In genomic region chr10:91170143-91170941, GRCm38 (mm10) we compare ENCODE assay signal across 8 mouse cellular contexts. TPM values are rescaled to one million over a fixed set of nuclear protein-coding genes. Genes with fewer than 3 reads are reported as not detected.
DNase-seq lines count a peak whose midpoint lies in the region; ATAC-seq lines count a peak whose summit lies in the region.

No protein-coding gene starts in this region.

- H3K4me3 ChIP-seq in hindbrain, embryonic 10.5 days, result peak overlapping the region; percentile 98

- ATAC-seq in frontal cortex, adult (ENCODE audit: low TSS enrichment), result peak; percentile 56

- H3K4me1 ChIP-seq in hindbrain, embryonic 10.5 days (replicated peaks), result peaks cover 32% of the 10 kb centered on the region

- H3K36me3 ChIP-seq in hindbrain, embryonic 10.5 days, result peaks cover 27% of the 10 kb centered on the region

- no peaks in the 10 kb centered on the region for H3K9me3 ChIP-seq in hindbrain, embryonic 10.5 days

- DNase-seq in MN1 (ENCODE audit: low spot score), result peak; percentile 95
- DNase-seq in cerebellum, adult 8-10 months, result peak; percentile 86
- DNase-seq in hindbrain, embryonic 10.5 days (ENCODE audit: low spot score), result peak; percentile 88
- peak; percentile 72 to 80 for DNase-seq in layer of hippocampus, postnatal 25 days (ENCODE audit: extremely low spot score in 1 of 2, low spot score in 1 of 2)
- DNase-seq in lung, postnatal 4 days, result peak; percentile 91 to 92
- DNase-seq in retina, postnatal 7 days (ENCODE audit: low read depth, low spot score), result peak; percentile 83
- DNase-seq in urinary bladder, adult 18-20 months (ENCODE audit: low spot score in 2 of 2), result peak; percentile 72 to 77

- peak overlapping the region; percentile 100 for H3K27ac ChIP-seq in hindbrain, embryonic 10.5 days

- 0% methylated on average over 50 of the region's 50 CpGs for WGBS in hindbrain, embryonic 10.5 days

- H3K27me3 ChIP-seq in hindbrain, embryonic 10.5 days (ENCODE audit: insufficient read depth, poor library complexity, severe bottlenecking), result no peaks in the 10 kb centered on the region

RNA-seq across cellular contexts. Expression of gene Tmpo, which starts 10.8 kb away (rescaled TPM):
- 234 and 258 TPM in 2 replicates for polyA plus RNA-seq in hindbrain, embryonic 10.5 days (2016; fragmentation: Nextera tagmentation; extraction: Ambion mirVana)
- 10 to 100 TPM; 33.2 to 35.8 TPM for total RNA-seq in layer of hippocampus, postnatal 25 days (2021)

RNA-seq across cellular contexts. Expression of gene Slc25a3, which starts 46.5 kb away (rescaled TPM):
- 384 and 413 TPM in 2 replicates for polyA plus RNA-seq in hindbrain, embryonic 10.5 days (2016; fragmentation: Nextera tagmentation; extraction: Ambion mirVana)
- total RNA-seq in layer of hippocampus, postnatal 25 days (2021), result 100 to 1,000 TPM; 500 to 552 TPM

Comparison
In these comparisons a context has a peak if more than half of its experiments do, and no peak if none do; other contexts are left out.
1. Peak in every context shown above with its lines: DNase-seq, ATAC-seq, H3K4me3 ChIP-seq and H3K27ac ChIP-seq.